Mouse (Mus musculus): ENCODE measurements at regions not wholly inside any gene's neighbourhood (a gene's known extent, or its start where the extent isn't known, plus 50 kb on each side); places are given as distances from the start of the nearest gene placed in this dataset.

- no peak for TF ChIP-seq GATA1 (IDR thresholded peaks at IDR 0.05; ENCODE audit: low read length)
Measured at GRCm38 (mm10) chr7:119271427-119271826, 87.0 kb upstream of the Gpr139 start.

GRCm38 (mm10) chr7:119270826-119271420, 86.5 kb upstream of the Gpr139 start:
- TF ChIP-seq GATA1 (IDR thresholded peaks at IDR 0.05; ENCODE audit: low read length) = peak; percentile 54

- no peak for TF ChIP-seq GATA1 (IDR thresholded peaks at IDR 0.05; ENCODE audit: low read length)
Measured at GRCm38 (mm10) chr7:119258222-119258621, 73.8 kb upstream of the Gpr139 start.

- TF ChIP-seq GATA1 (IDR thresholded peaks at IDR 0.05; ENCODE audit: low read length) = no peak
Measured at GRCm38 (mm10) chr7:119256916-119257315, 72.5 kb upstream of the Gpr139 start.

- no peak for TF ChIP-seq GATA1 (IDR thresholded peaks at IDR 0.05; ENCODE audit: low read length)
Measured at GRCm38 (mm10) chr7:119252742-119253141, 68.3 kb upstream of the Gpr139 start.

- TF ChIP-seq GATA1 (IDR thresholded peaks at IDR 0.05; ENCODE audit: low read length) = no peak
Measured at GRCm38 (mm10) chr7:119251679-119252078, 67.3 kb upstream of the Gpr139 start.

- TF ChIP-seq GATA1 (IDR thresholded peaks at IDR 0.05; ENCODE audit: low read length) = no peak
Measured at GRCm38 (mm10) chr7:119250381-119250780, 66.0 kb upstream of the Gpr139 start.

GRCm38 (mm10) chr7:119244785-119245184, 60.4 kb upstream of the Gpr139 start:
- no peak for TF ChIP-seq GATA1 (IDR thresholded peaks at IDR 0.05; ENCODE audit: low read length)

- no peak for TF ChIP-seq GATA1 (IDR thresholded peaks at IDR 0.05; ENCODE audit: low read length)
Measured at GRCm38 (mm10) chr7:119236343-119236742, 51.9 kb upstream of the Gpr139 start.

All from G1E-ER4 (cell line).